Mouse (Mus musculus): Measurements from ENCODE around the gene Anxa3.

Gene Anxa3

GRCm38 (mm10) chr5:96792936-96793718 is at the start of gene Anxa3:
Gene Anxa3 (plus strand): TSS chr5:96793339.
- DNase-seq (ENCODE audit: low spot score): no peak

GRCm38 (mm10) chr5:96747195-96747984 is 45.7 kb upstream of the Anxa3 start:
- DNase-seq (ENCODE audit: low spot score): no peak

GRCm38 (mm10) chr5:96757615-96758014 is 35.5 kb upstream of the Anxa3 start:
- DNase-seq (ENCODE audit: low spot score): no peak

GRCm38 (mm10) chr5:96762021-96762420 is 31.1 kb upstream of the Anxa3 start:
- no peak for DNase-seq (ENCODE audit: low spot score)

GRCm38 (mm10) chr5:96768846-96769471 is 24.2 kb upstream of the Anxa3 start:
- DNase-seq (ENCODE audit: low spot score): peak; percentile 87

GRCm38 (mm10) chr5:96783506-96784288 is 9.4 kb upstream of the Anxa3 start:
- DNase-seq (ENCODE audit: low spot score): no peak

GRCm38 (mm10) chr5:96785096-96785495 is 8.0 kb upstream of the Anxa3 start:
- DNase-seq (ENCODE audit: low spot score): no peak

- DNase-seq (ENCODE audit: low spot score): no peak
These were observed 717 bp upstream of the Anxa3 start for GRCm38 (mm10) chr5:96792422-96792821.

- no peak for DNase-seq (ENCODE audit: low spot score)
These were observed 955 bp downstream of the Anxa3 start for GRCm38 (mm10) chr5:96793953-96794635.

GRCm38 (mm10) chr5:96795752-96796151 is 2.6 kb downstream of the Anxa3 start:
- no peak for DNase-seq (ENCODE audit: low spot score)

GRCm38 (mm10) chr5:96797465-96797864 is 4.3 kb downstream of the Anxa3 start:
- no peak for DNase-seq (ENCODE audit: low spot score)

GRCm38 (mm10) chr5:96799165-96799564 is 6.0 kb downstream of the Anxa3 start:
- no peak for DNase-seq (ENCODE audit: low spot score)

- DNase-seq (ENCODE audit: low spot score): no peak
These were observed 6.8 kb downstream of the Anxa3 start for GRCm38 (mm10) chr5:96799969-96800368.

- DNase-seq (ENCODE audit: low spot score): no peak
These were observed 9.0 kb downstream of the Anxa3 start for GRCm38 (mm10) chr5:96802185-96802584.

GRCm38 (mm10) chr5:96803091-96803490 is 10.0 kb downstream of the Anxa3 start:
- no peak for DNase-seq (ENCODE audit: low spot score)

- no peak for DNase-seq (ENCODE audit: low spot score)
These were observed 11.2 kb downstream of the Anxa3 start for GRCm38 (mm10) chr5:96804304-96804703.

GRCm38 (mm10) chr5:96804813-96805212 is 11.7 kb downstream of the Anxa3 start:
- DNase-seq (ENCODE audit: low spot score): no peak

- DNase-seq (ENCODE audit: low spot score): no peak
These were observed 17.5 kb downstream of the Anxa3 start for GRCm38 (mm10) chr5:96810620-96811019.

GRCm38 (mm10) chr5:96824769-96825327 is 31.7 kb downstream of the Anxa3 start:
- DNase-seq (ENCODE audit: low spot score): no peak

- no peak for DNase-seq (ENCODE audit: low spot score)
These were observed 34.0 kb downstream of the Anxa3 start for GRCm38 (mm10) chr5:96827176-96827575.

- no peak for DNase-seq (ENCODE audit: low spot score)
These were observed 41.2 kb downstream of the Anxa3 start for GRCm38 (mm10) chr5:96834338-96834737.
